Mouse (Mus musculus) midbrain, embryonic 10.5 days (tissue): ENCODE measurements around the gene Tmtc1. TPM values are rescaled to one million over a fixed set of nuclear protein-coding genes. Genes with fewer than 3 reads are reported as not detected.
A peak's percentile ranks its signal among the peaks of the same experiment; 100 is the strongest.

Experiments used
- DNase-seq: peaks from one replicate; pipeline ENCODE4 v3.0.0-alpha.2; 2017; ENCODE audit warnings: low spot score
- H3K27ac ChIP-seq: fragments of 300-500 bp; sonication (generic); replicated peaks from 2 replicates; pipeline ENCODE4 v1.5.1; 2016; ENCODE audit warnings: mild to moderate bottlenecking
- H3K27me3 ChIP-seq: fragments of 300-500 bp; sonication (generic); 2 replicates; pipeline ENCODE4 v1.6.1; 2016; ENCODE audit warnings: low read depth, mild to moderate bottlenecking; ENCODE audit not compliant: poor library complexity, severe bottlenecking
- H3K36me3 ChIP-seq: fragments of 300-500 bp; sonication (generic); 2 replicates; pipeline ENCODE4 v1.6.1; 2016; ENCODE audit warnings: mild to moderate bottlenecking, moderate library complexity
- H3K4me1 ChIP-seq: fragments of 300-500 bp; sonication (generic); 2 replicates; pipeline ENCODE4 v1.6.1; 2016
- H3K4me3 ChIP-seq: fragments of 300-500 bp; sonication (generic); 2 replicates; pipeline ENCODE4 v1.5.1; 2016; ENCODE audit warnings: mild to moderate bottlenecking, moderate library complexity
- H3K9me3 ChIP-seq: fragments of 300-500 bp; sonication (generic); replicated peaks from 2 replicates; pipeline ENCODE4 v1.6.1; 2016; ENCODE audit warnings: mild to moderate bottlenecking
- WGBS: fragments of 180-500 bp; shearing (Covaris S2); methylation state at CpG from one replicate; pipeline ENCODE4 v1.1.7; 2016; 5-methylcytosine and 5-hydroxymethylcytosine counted together
- polyA plus RNA-seq: library from polyadenylated mRNA; unstranded; fragments of >200 nt; fragmentation: Nextera tagmentation; extraction: Ambion mirVana; gene quantifications from 2 replicates; pipeline ENCODE4 v1.2.1, GENCODE M21; 2016

Tmtc1 gene
- 0.57 and 0.67 TPM in 2 replicates for polyA plus RNA-seq

GRCm38 (mm10) chr6:148443726-148444701 is at the start of gene Tmtc1:
Gene Tmtc1 (minus strand): TSS chr6:148444389.
- no peaks in the 10 kb centered on the region for H3K36me3 ChIP-seq
- H3K4me1 ChIP-seq = peaks cover 35% of the 10 kb centered on the region
- DNase-seq = peak; percentile 77
- WGBS = 1% methylated on average over 99 of the region's 99 CpGs
- H3K9me3 ChIP-seq = no peaks in the 10 kb centered on the region; the same call in 1 of the 2 replicates
- peak within 1 kb of the TSS; percentile 79 for H3K27ac ChIP-seq
- peak within 1 kb of the TSS; percentile 79 for H3K4me3 ChIP-seq
- peaks cover 64% of the 10 kb centered on the region for H3K27me3 ChIP-seq

DNA sequence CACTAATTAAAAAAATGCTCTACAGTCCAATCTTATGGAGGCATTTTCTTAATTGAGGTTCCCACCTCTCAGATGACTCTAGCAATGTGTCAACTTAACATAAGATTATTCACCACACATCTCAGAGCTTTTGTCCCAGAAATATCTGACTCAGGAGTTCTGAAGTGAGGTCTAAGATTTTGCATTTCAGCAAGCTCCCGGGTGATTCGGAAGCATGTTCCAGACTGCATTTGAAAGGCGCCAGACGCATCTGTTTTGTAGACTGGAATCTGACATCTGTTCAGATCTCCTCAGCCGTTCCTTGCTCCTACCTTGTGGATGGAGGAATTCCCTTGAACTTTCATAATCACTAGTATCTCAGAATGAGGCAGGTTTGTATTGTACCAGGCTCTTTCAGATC is 47.7 kb upstream of the Tmtc1 start:
- Histone ChIP-seq H3K36me3 (no peaks in the 10 kb centered on the region), H3K4me1 (no peaks in the 10 kb centered on the region), H3K9me3 (no peaks in the 10 kb centered on the region), H3K27ac (no peak overlapping the region), H3K4me3 (no peak overlapping the region), H3K27me3 (no peaks in the 10 kb centered on the region)
- no peak for DNase-seq
- WGBS = 88% methylated on average over 5 of the region's 5 CpGs

DNA sequence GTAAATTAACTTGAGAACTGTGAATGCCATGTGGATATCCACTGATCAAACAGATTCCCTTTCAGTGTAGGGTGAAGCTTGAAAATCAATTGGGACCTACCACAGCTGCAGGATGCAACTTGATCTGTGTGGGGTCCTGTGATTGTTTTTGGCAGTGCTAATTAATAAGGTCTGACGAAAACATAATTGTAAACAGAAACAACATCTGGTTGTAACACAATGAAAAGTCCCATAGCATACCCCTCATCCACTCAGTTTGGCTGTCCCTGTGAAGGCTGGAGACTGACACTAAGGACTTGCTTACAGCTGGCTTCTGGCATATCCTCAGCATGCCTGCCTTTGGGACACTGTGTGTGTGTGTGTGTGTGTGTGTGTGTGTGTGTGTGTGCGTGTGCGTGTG is 42.6 kb upstream of the Tmtc1 start:
- H3K4me1 ChIP-seq = peaks cover 5% of the 10 kb centered on the region; the same call in 1 of the 2 replicates
- DNase-seq = no peak
- no peak overlapping the region for H3K27ac ChIP-seq
- H3K27me3 ChIP-seq = no peaks in the 10 kb centered on the region
- H3K36me3 ChIP-seq = no peaks in the 10 kb centered on the region
- no peak overlapping the region for H3K4me3 ChIP-seq
- WGBS = 81% methylated on average over 3 of the region's 3 CpGs
- H3K9me3 ChIP-seq = no peaks in the 10 kb centered on the region

DNA sequence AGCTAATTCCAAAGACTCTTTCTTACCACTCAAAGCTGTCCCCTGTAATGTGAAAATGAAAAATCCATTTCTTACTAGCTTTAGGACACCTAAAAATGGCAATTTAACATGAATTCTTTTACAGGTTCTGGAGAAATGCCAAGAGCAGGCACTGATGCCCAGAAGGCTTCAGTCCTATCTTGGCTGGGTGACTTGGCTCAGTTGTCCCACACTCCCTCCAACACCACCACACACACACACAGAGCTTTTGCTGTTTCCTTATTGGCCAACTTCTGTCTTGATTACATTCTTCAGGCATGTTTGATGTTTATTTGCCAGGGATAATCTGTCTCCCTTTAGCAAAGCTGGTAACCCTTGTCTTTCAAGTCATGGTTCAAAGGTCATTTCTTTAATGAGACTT is 37.7 kb upstream of the Tmtc1 start:
- Histone ChIP-seq H3K4me1 (peaks cover 27% of the 10 kb centered on the region), H3K36me3 (no peaks in the 10 kb centered on the region), H3K27ac (no peak overlapping the region), H3K4me3 (no peak overlapping the region), H3K9me3 (no peaks in the 10 kb centered on the region), H3K27me3 (peaks cover 7% of the 10 kb centered on the region; the same call in 1 of the 2 replicates)
- DNase-seq = no peak

GRCm38 (mm10) chr6:148479671-148480237 is 35.6 kb upstream of the Tmtc1 start:
- Histone ChIP-seq H3K9me3 (no peaks in the 10 kb centered on the region), H3K4me1 (peaks cover 27% of the 10 kb centered on the region), H3K27ac (peak overlapping the region; percentile 28; the same call in 1 of the 2 replicates), H3K36me3 (no peaks in the 10 kb centered on the region), H3K4me3 (no peak overlapping the region), H3K27me3 (peaks cover 14% of the 10 kb centered on the region; the same call in 1 of the 2 replicates)
- 62% methylated on average over 2 of the region's 2 CpGs for WGBS
- peak; percentile 11 for DNase-seq

GRCm38 (mm10) chr6:148478350-148478749 is 34.2 kb upstream of the Tmtc1 start:
- Histone ChIP-seq H3K9me3 (no peaks in the 10 kb centered on the region), H3K27ac (0 out of 2 replicates have a peak overlapping the region, but pooled peaks have one; percentile 63), H3K4me3 (no peak overlapping the region), H3K27me3 (peaks cover 17% of the 10 kb centered on the region; the same call in 1 of the 2 replicates), H3K4me1 (peaks cover 22% of the 10 kb centered on the region), H3K36me3 (no peaks in the 10 kb centered on the region)
- peak; percentile 14 for DNase-seq
- 67% methylated on average over 6 of the region's 6 CpGs for WGBS

- Histone ChIP-seq H3K4me1 (no peaks in the 10 kb centered on the region), H3K27ac (no peak overlapping the region), H3K36me3 (no peaks in the 10 kb centered on the region), H3K4me3 (no peak overlapping the region), H3K27me3 (peaks cover 14% of the 10 kb centered on the region; the same call in 1 of the 2 replicates), H3K9me3 (no peaks in the 10 kb centered on the region)
- 88% methylated on average over 3 of the region's 3 CpGs for WGBS
- DNase-seq = no peak
These were observed 28.1 kb upstream of the Tmtc1 start for GRCm38 (mm10) chr6:148472289-148472688.

- Histone ChIP-seq H3K27me3 (no peaks in the 10 kb centered on the region), H3K4me1 (no peaks in the 10 kb centered on the region), H3K36me3 (no peaks in the 10 kb centered on the region), H3K9me3 (no peaks in the 10 kb centered on the region), H3K27ac (no peak overlapping the region), H3K4me3 (no peak overlapping the region)
- DNase-seq = no peak
- 85% methylated on average over 2 of the region's 2 CpGs for WGBS
These were observed 23.8 kb upstream of the Tmtc1 start for GRCm38 (mm10) chr6:148467924-148468389.

- Histone ChIP-seq H3K27ac (no peak overlapping the region), H3K4me1 (no peaks in the 10 kb centered on the region), H3K4me3 (no peak overlapping the region), H3K27me3 (no peaks in the 10 kb centered on the region), H3K9me3 (no peaks in the 10 kb centered on the region), H3K36me3 (no peaks in the 10 kb centered on the region)
- WGBS = 59% methylated on average over 2 of the region's 3 CpGs
- DNase-seq = no peak
These were observed 23.2 kb upstream of the Tmtc1 start for GRCm38 (mm10) chr6:148467170-148467921.

- Histone ChIP-seq H3K4me1 (no peaks in the 10 kb centered on the region), H3K27me3 (no peaks in the 10 kb centered on the region), H3K27ac (no peak overlapping the region), H3K36me3 (no peaks in the 10 kb centered on the region), H3K9me3 (peaks cover 9% of the 10 kb centered on the region; the same call in 1 of the 2 replicates), H3K4me3 (no peak overlapping the region)
- DNase-seq = no peak
- WGBS = 77% methylated on average over 3 of the region's 3 CpGs
These were observed 15.4 kb upstream of the Tmtc1 start for GRCm38 (mm10) chr6:148459636-148460035.

GRCm38 (mm10) chr6:148455470-148455869 is 11.3 kb upstream of the Tmtc1 start:
- Histone ChIP-seq H3K27ac (no peak overlapping the region), H3K4me3 (no peak overlapping the region), H3K4me1 (no peaks in the 10 kb centered on the region), H3K36me3 (no peaks in the 10 kb centered on the region), H3K27me3 (no peaks in the 10 kb centered on the region), H3K9me3 (peaks cover 9% of the 10 kb centered on the region; the same call in 1 of the 2 replicates)
- WGBS = 72% methylated on average over 4 of the region's 4 CpGs
- no peak for DNase-seq

DNA sequence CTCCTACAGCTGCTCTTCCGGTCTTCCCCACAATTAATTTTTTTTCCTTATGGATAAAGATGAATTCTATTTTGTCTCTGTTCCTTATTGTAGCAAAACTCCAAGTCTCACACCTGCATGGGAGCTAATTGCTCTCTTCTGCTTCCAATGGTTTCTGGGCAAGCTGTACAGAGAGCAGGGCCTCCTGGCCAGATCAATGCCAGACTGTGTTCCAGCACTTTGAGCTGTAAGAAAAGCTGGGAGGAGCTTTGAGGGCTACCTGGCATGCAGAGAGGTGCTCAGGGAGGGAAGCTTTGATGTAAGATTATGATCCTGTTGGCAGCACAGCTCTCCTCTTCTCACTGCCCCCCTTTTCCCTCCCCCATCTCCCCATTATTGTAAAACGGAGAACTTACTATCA is 10.6 kb upstream of the Tmtc1 start:
- H3K4me1 ChIP-seq = no peaks in the 10 kb centered on the region
- H3K36me3 ChIP-seq = no peaks in the 10 kb centered on the region
- H3K27ac ChIP-seq = no peak overlapping the region
- peaks cover 9% of the 10 kb centered on the region; the same call in 1 of the 2 replicates for H3K9me3 ChIP-seq
- WGBS = 88% methylated on average over 2 of the region's 2 CpGs
- DNase-seq = no peak
- no peak overlapping the region for H3K4me3 ChIP-seq
- H3K27me3 ChIP-seq = no peaks in the 10 kb centered on the region
